Mouse (Mus musculus) heart, adult 2 months (tissue): ENCODE measurements around the gene Htr5b. TPM values are rescaled to one million over a fixed set of nuclear protein-coding genes. Genes with fewer than 3 reads are reported as not detected.

Source experiments
- DNase-seq, 2 experiments: peaks; one replicate each; pipeline ENCODE4 v3.0.0; 2021
- H3K27ac ChIP-seq: fragments of 200-600 bp; 2 replicates; pipeline ENCODE4 v1.8.1; 2022
- H3K27me3 ChIP-seq: fragments of 200-500 bp; 2 replicates; pipeline ENCODE4 v1.6.1; 2012; ENCODE audit warnings: mild to moderate bottlenecking, low read length, inconsistent platforms, mixed read lengths; ENCODE audit not compliant: control insufficient read depth, insufficient read depth
- H3K36me3 ChIP-seq: fragments of 200-500 bp; 2 replicates; pipeline ENCODE4 v1.6.1; 2012; ENCODE audit warnings: low read length, inconsistent platforms; ENCODE audit not compliant: control insufficient read depth, insufficient read depth
- H3K4me1 ChIP-seq: fragments of 200-500 bp; 2 replicates; pipeline ENCODE4 v1.6.1; 2011; ENCODE audit warnings: low read length; ENCODE audit not compliant: control insufficient read depth, insufficient read depth
- H3K4me3 ChIP-seq: fragments of 200-600 bp; 2 replicates; pipeline ENCODE4 v1.8.1; 2022
- H3K79me2 ChIP-seq: fragments of 200-500 bp; replicated peaks from 2 replicates; pipeline ENCODE4 v1.6.1; 2012; ENCODE audit warnings: mild to moderate bottlenecking, inconsistent platforms, low read length, moderate library complexity, mixed read lengths; ENCODE audit not compliant: control insufficient read depth, insufficient read depth
- H3K9ac ChIP-seq: fragments of 200-500 bp; 2 replicates; pipeline ENCODE4 v1.6.1; 2012; ENCODE audit warnings: low read depth, mild to moderate bottlenecking, control low read depth, inconsistent platforms, low read length, mixed read lengths
- CTCF ChIP-seq: fragments of 200-600 bp; IDR thresholded peaks from 2 replicates; pipeline ENCODE4 v1.8.1; 2022; ENCODE audit warnings: antibody characterized with exemption, mild to moderate bottlenecking, moderate library complexity
- EP300 ChIP-seq: fragments of 200-500 bp; IDR thresholded peaks from 2 replicates; pipeline ENCODE4 v1.6.1; 2011; ENCODE audit warnings: low read depth, low read length, control low read depth; ENCODE audit not compliant: insufficient read depth
- POLR2A ChIP-seq: fragments of 200-500 bp; IDR thresholded peaks from 2 replicates; pipeline ENCODE4 v1.6.1; 2011; ENCODE audit warnings: mild to moderate bottlenecking, low read depth, low read length, control low read depth; ENCODE audit not compliant: insufficient read depth
- WGBS: fragments of 180-500 bp; shearing (Covaris S2); methylation state at CpG from one replicate; pipeline ENCODE4 v1.1.7; 2018; 5-methylcytosine and 5-hydroxymethylcytosine counted together
- intact Hi-C: fragments of 180-260 bp; cut with DNase I; formaldehyde crosslinking; loops from one replicate; pipeline ENCODE4 v1.15.1; 2025
- polyA plus RNA-seq: library from polyadenylated mRNA; depleted of rRNA; stranded (reverse); fragments of >200 nt; gene quantifications from 2 replicates; pipeline ENCODE4 v1.2.3, GENCODE M21; 2012
- total RNA-seq, 2 experiments: library from RNA; stranded (reverse); gene quantifications; 2 replicates each; pipeline ENCODE4 v1.2.3; 2021

Gene Htr5b
- total and polyA plus RNA-seq, 3 experiments, result not detected

GRCm38 (mm10) chr1:121550801-121551456 lies 22.7 kb upstream of the Htr5b start:
- TF ChIP-seq POLR2A (no peak), CTCF (no peak), EP300 (no peak)
- Histone ChIP-seq H3K36me3 (no peaks in the 10 kb centered on the region), H3K79me2 (no peaks in the 10 kb centered on the region), H3K4me1 (no peaks in the 10 kb centered on the region), H3K27me3 (no peaks in the 10 kb centered on the region), H3K9ac (no peak overlapping the region), H3K27ac (no peak overlapping the region), H3K4me3 (no peak overlapping the region)
- DNase-seq, result no peak
- intact Hi-C loops, result loop anchor here (10.0 kb wide), 1 partner anchor 966 kb away; no protein-coding TSS in a partner anchor
- WGBS, result 75% methylated on average over 16 of the region's 16 CpGs

- Histone ChIP-seq H3K79me2 (no peaks in the 10 kb centered on the region), H3K27me3 (no peaks in the 10 kb centered on the region), H3K4me1 (no peaks in the 10 kb centered on the region), H3K9ac (no peak overlapping the region), H3K4me3 (no peak overlapping the region), H3K36me3 (no peaks in the 10 kb centered on the region), H3K27ac (no peak overlapping the region)
- DNase-seq, result no peak
- 83% methylated on average over 4 of the region's 4 CpGs for WGBS
- TF ChIP-seq CTCF (peak; percentile 31), POLR2A (no peak)
- intact Hi-C loops, result no loop called here
These were observed 21.2 kb upstream of the Htr5b start for GRCm38 (mm10) chr1:121549456-121549855.

- Histone ChIP-seq H3K27me3 (no peaks in the 10 kb centered on the region), H3K27ac (no peak overlapping the region), H3K79me2 (no peaks in the 10 kb centered on the region), H3K9ac (no peak overlapping the region), H3K4me3 (no peak overlapping the region), H3K4me1 (no peaks in the 10 kb centered on the region), H3K36me3 (no peaks in the 10 kb centered on the region)
- DNase-seq, result no peak
- WGBS, result 91% methylated on average over 4 of the region's 4 CpGs
- intact Hi-C loops, result no loop called here
- TF ChIP-seq EP300, result no peak
These were observed 20.4 kb upstream of the Htr5b start for GRCm38 (mm10) chr1:121548667-121549066.

- Histone ChIP-seq H3K9ac (no peak overlapping the region), H3K27ac (no peak overlapping the region), H3K4me3 (no peak overlapping the region), H3K4me1 (no peaks in the 10 kb centered on the region), H3K27me3 (no peaks in the 10 kb centered on the region), H3K36me3 (no peaks in the 10 kb centered on the region), H3K79me2 (no peaks in the 10 kb centered on the region)
- intact Hi-C loops, result no loop called here
- TF ChIP-seq POLR2A (no peak), EP300 (no peak), CTCF (no peak)
- no peak for DNase-seq
- 33% methylated on average over 2 of the region's 2 CpGs for WGBS
These were observed 18.6 kb upstream of the Htr5b start for GRCm38 (mm10) chr1:121546844-121547243.

GRCm38 (mm10) chr1:121540361-121540760 lies 12.1 kb upstream of the Htr5b start:
- H3K4me1 ChIP-seq, result no peaks in the 10 kb centered on the region
- H3K9ac ChIP-seq, result no peak overlapping the region
- no peaks in the 10 kb centered on the region for H3K36me3 ChIP-seq
- H3K27ac ChIP-seq, result no peak overlapping the region
- WGBS, result 50% methylated on average over 8 of the region's 8 CpGs
- H3K27me3 ChIP-seq, result no peaks in the 10 kb centered on the region
- DNase-seq, result no peak
- H3K4me3 ChIP-seq, result no peak overlapping the region
- TF ChIP-seq CTCF (no peak), EP300 (no peak), POLR2A (no peak)
- intact Hi-C loops, result no loop called here
- no peaks in the 10 kb centered on the region for H3K79me2 ChIP-seq

- Histone ChIP-seq H3K27ac (no peak overlapping the region), H3K4me3 (no peak overlapping the region), H3K27me3 (peaks cover 7% of the 10 kb centered on the region), H3K36me3 (no peaks in the 10 kb centered on the region), H3K79me2 (no peaks in the 10 kb centered on the region), H3K4me1 (no peaks in the 10 kb centered on the region), H3K9ac (no peak overlapping the region)
- TF ChIP-seq POLR2A (no peak), EP300 (no peak), CTCF (no peak)
- 44% methylated on average over 7 of the region's 7 CpGs for WGBS
- no peak for DNase-seq
- intact Hi-C loops, result no loop called here
These were observed 3.2 kb upstream of the Htr5b start for GRCm38 (mm10) chr1:121531439-121531838.
